Mouse (Mus musculus) cerebellum, postnatal 14 days (tissue): ENCODE measurements at regions not wholly inside any gene's neighbourhood (a gene's known extent, or its start where the extent isn't known, plus 50 kb on each side); places are given as distances from the start of the nearest gene placed in this dataset.
"Not testable (repeated sequence)": the region's sequence is repeated elsewhere in the genome, so short reads cannot be mapped to it uniquely, and the experiment has no call there.

Experiments
- DNase-seq, 2 experiments: peaks; one replicate each; pipeline ENCODE4 v3.0.0; 2021; ENCODE audit warnings: mixed read lengths in 2 of 2

GRCm38 (mm10) chr17:54753396-54753994 is 454.7 kb upstream of the Slc5a7 start:
- no peak for DNase-seq

DNA sequence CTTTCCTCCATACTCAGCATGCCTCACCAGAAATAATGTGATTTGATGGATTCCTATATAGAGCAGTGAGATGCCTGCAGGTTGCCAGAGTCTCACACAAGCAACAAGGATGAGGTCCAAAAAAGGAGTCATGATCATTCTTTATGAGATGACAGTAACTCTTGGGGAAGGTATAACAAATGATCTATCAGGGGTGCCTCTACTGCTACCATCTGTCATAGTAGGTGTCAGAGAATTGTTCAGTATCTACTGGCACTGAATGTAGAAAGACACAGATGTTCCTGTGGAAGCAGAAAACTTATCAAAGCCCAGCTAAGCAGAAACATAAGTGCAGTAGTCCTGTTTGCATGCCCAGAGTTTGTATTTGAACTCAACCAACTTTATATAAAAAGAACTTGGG is 454.1 kb upstream of the Slc5a7 start:
- no peak for DNase-seq

DNA sequence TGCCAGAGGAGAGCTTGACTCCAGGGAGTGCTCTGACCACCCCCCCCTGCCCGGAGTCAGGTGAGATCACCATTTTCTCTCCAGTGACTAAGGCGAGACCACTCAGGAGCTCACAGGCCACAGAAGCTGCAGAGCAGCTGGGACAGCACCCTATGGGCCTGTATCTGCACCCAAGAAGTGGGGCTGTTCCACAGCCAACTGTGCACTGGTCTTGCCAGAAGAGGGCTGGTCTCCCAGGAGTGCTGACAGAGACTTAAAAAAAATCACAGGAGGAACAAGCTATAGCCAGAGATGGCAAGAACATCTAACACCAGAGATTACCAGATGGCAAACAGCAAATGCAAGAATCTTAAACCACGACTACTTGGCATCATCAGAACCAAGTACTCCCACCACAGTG is 437.0 kb upstream of the Slc5a7 start:
- DNase-seq, result no peak

DNA sequence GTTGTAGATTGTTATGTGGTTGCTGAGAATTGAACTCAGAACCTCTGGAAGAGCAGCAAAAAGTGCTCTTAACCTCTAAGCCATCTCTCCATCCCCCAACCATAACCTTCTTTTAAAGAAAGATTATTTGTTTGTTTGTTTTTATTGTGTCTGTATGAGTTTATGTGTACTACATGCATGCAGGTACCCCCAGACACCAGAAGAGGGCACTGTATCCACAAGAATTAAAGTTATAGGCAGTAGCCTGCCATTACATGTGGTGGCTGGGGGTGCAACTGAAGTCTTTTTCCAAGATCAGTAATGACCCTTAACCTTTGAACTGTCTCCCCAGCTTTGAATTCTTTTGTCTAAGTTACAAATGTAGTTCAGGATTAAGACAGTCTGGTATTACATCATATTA is 428.8 kb upstream of the Slc5a7 start:
- no peak for DNase-seq

DNA sequence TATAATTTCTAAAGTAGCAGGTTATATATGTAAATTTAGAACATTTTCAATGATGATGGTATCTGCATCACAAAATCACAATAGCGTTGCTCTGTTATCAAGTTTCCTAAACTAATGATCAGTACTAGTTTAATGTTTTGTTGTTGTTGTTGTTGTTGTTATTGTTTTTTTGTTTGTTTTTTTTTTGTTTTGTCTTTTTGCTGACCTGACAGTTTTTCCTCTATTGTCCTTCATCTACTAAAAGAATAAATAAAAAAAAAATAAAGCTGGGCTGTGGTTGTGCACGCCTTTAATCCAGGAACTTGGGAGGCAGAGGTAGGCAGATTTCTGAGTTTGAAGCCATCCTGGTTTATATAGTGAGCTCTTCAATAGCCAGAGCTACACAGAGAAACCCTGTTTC is 427.9 kb upstream of the Slc5a7 start:
- no peak for DNase-seq

GRCm38 (mm10) chr17:54713026-54713425 is 414.2 kb upstream of the Slc5a7 start:
- no peak for DNase-seq

DNA sequence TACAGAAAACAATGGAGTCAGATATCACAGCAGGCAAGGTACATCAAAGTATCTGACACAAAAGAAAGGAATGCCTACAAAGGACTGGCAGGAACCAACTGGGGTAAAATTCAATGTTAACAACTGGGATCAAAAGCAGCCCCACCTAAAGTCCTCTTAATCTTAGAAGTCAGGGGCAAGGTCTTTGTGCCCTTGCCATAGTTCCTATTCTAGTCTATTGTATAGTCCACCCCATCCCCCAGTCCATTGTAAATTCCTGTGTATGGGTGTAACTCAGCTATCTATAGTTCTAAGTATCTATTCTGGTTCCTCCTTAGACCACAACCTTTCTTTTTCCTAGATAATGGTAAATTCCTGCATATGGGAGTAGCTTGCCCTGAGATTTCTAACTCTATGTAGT is 409.0 kb upstream of the Slc5a7 start:
- DNase-seq, result not testable (repeated sequence)

GRCm38 (mm10) chr17:54701346-54702108 is 402.7 kb upstream of the Slc5a7 start:
- DNase-seq, result no peak

GRCm38 (mm10) chr17:54694637-54695036 is 395.8 kb upstream of the Slc5a7 start:
- no peak for DNase-seq

GRCm38 (mm10) chr17:54685143-54686040 is 386.6 kb upstream of the Slc5a7 start:
- no peak for DNase-seq

- DNase-seq, result no peak
These were observed 379.3 kb upstream of the Slc5a7 start for GRCm38 (mm10) chr17:54678111-54678510.

DNA sequence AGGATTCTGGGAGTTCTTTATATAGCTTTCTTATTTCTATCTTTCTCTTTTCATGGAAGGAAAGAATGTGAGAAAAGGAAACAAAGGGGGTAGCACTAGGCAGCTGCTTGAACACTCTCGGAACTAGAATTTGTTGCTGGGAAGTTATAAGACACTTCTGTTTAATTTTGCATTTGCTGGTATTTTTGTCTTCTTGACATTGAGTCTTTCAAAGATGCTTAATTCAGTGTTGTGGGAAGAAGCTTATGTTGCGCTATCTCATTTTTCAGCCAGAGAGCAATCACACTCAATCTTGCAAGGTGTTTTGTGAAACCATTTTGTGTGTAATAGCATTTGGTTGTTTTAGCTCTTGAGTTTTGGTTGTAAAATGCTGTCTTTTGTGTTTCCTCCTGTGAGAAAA is 370.7 kb upstream of the Slc5a7 start:
- no peak for DNase-seq

- peak in 1 of 2 experiments; percentile 8 for DNase-seq
These were observed 363.9 kb upstream of the Slc5a7 start for GRCm38 (mm10) chr17:54662558-54663245.

- no peak for DNase-seq
These were observed 357.7 kb upstream of the Slc5a7 start for GRCm38 (mm10) chr17:54656553-54656952.
